Mouse (Mus musculus) MEL (cell line): ENCODE results near the gene Ecm2. TPM values are rescaled to one million over a fixed set of nuclear protein-coding genes. Genes with fewer than 3 reads are reported as not detected.

Source experiments
- DNase-seq: peaks from one replicate; pipeline ENCODE4 v3.0.0; 2011; ENCODE audit warnings: low read depth, low spot score
- H3K27ac ChIP-seq: 2 replicates; pipeline ENCODE4 v1.5.1; 2012; ENCODE audit warnings: low read depth, mild to moderate bottlenecking, control low read depth, low read length, moderate library complexity; ENCODE audit not compliant: control insufficient read depth
- H3K27me3 ChIP-seq, 2 experiments: fragments of 150-350 bp in 1 of 2; sonication (generic) in 1 of 2; 2 replicates each; pipeline ENCODE4 v1.6.1; 2012; ENCODE audit warnings: low read length in 2 of 2, mild to moderate bottlenecking in 2 of 2, improper control_type of control experiment in 1 of 2, moderate library complexity in 1 of 2; ENCODE audit not compliant: insufficient read depth in 2 of 2, control insufficient read depth in 1 of 2
- H3K36me3 ChIP-seq, 2 experiments: 2 replicates each; pipeline ENCODE4 v1.6.1; 2012 to 2014; ENCODE audit warnings: low read length in 2 of 2, improper control_type of control experiment in 1 of 2, inconsistent platforms in 1 of 2, mild to moderate bottlenecking in 1 of 2; ENCODE audit not compliant: insufficient read depth in 2 of 2, control insufficient read depth in 1 of 2
- H3K4me1 ChIP-seq, 2 experiments: fragments of 150-350 bp in 1 of 2; sonication (generic) in 1 of 2; 2 replicates each; pipeline ENCODE4 v1.6.1; 2012; ENCODE audit warnings: low read length in 2 of 2, improper control_type of control experiment in 1 of 2, mild to moderate bottlenecking in 1 of 2; ENCODE audit not compliant: insufficient read depth in 2 of 2, control insufficient read depth in 1 of 2
- H3K4me3 ChIP-seq, 2 experiments: fragments of 150-350 bp in 1 of 2; sonication (generic) in 1 of 2; 2 replicates each; pipeline ENCODE4 v1.5.1; 2012; ENCODE audit warnings: low read depth in 2 of 2, low read length in 2 of 2, mild to moderate bottlenecking in 2 of 2, moderate library complexity in 2 of 2, control low read depth in 1 of 2, improper control_type of control experiment in 1 of 2; ENCODE audit not compliant: control insufficient read depth in 1 of 2, insufficient read depth in 1 of 2
- H3K79me2 ChIP-seq: 2 replicates; pipeline ENCODE4 v1.6.1; 2012; ENCODE audit warnings: mild to moderate bottlenecking, low read length, moderate library complexity; ENCODE audit not compliant: control insufficient read depth, poor library complexity, insufficient read depth
- H3K9ac ChIP-seq: 2 replicates; pipeline ENCODE4 v1.6.1; 2012; ENCODE audit warnings: low read depth, mild to moderate bottlenecking, control low read depth, low read length, moderate library complexity; ENCODE audit not compliant: control insufficient read depth, poor library complexity, severe bottlenecking
- H3K9me3 ChIP-seq: fragments of 150-350 bp; sonication (generic); replicated peaks from 2 replicates; pipeline ENCODE4 v1.6.1; 2012; ENCODE audit warnings: mild to moderate bottlenecking, low read length, improper control_type of control experiment, moderate library complexity; ENCODE audit not compliant: insufficient read depth
- BHLHE40 ChIP-seq: IDR thresholded peaks from 2 replicates; pipeline ENCODE4 v1.6.1; 2012; ENCODE audit warnings: low read depth, mild to moderate bottlenecking, inconsistent platforms, low read length, improper control_type of control experiment, borderline replicate concordance
- CHD1 ChIP-seq: IDR thresholded peaks from 2 replicates; pipeline ENCODE4 v1.6.1; 2012; ENCODE audit warnings: low read depth, mild to moderate bottlenecking, inconsistent platforms, low read length, improper control_type of control experiment
- E2F4 ChIP-seq: IDR thresholded peaks from 2 replicates; pipeline ENCODE4 v1.6.1; 2011; ENCODE audit warnings: low read depth, low read length, improper control_type of control experiment, borderline replicate concordance
- GABPA ChIP-seq: IDR thresholded peaks from 2 replicates; pipeline ENCODE4 v1.6.1; 2012; ENCODE audit warnings: low read depth, mild to moderate bottlenecking, inconsistent platforms, low read length, improper control_type of control experiment, moderate library complexity
- MAZ ChIP-seq: IDR thresholded peaks from 2 replicates; pipeline ENCODE4 v1.6.1; 2012; ENCODE audit warnings: low read depth, mild to moderate bottlenecking, inconsistent platforms, low read length, improper control_type of control experiment
- MEF2A ChIP-seq: IDR thresholded peaks from 2 replicates; pipeline ENCODE4 v1.6.1; 2014; ENCODE audit warnings: low read depth, mild to moderate bottlenecking, inconsistent platforms, low read length, improper control_type of control experiment; ENCODE audit not compliant: poor library complexity, insufficient replicate concordance, severe bottlenecking; ENCODE audit errors: extremely low read depth
- MYB ChIP-seq: IDR thresholded peaks from 2 replicates; pipeline ENCODE4 v1.6.1; 2011; ENCODE audit warnings: mild to moderate bottlenecking, low read depth, low read length, improper control_type of control experiment
- NELFE ChIP-seq: IDR thresholded peaks from 2 replicates; pipeline ENCODE4 v1.6.1; 2011; ENCODE audit warnings: low read depth, low read length, improper control_type of control experiment
- NRF1 ChIP-seq: IDR thresholded peaks from 2 replicates; pipeline ENCODE4 v1.6.1; 2014; ENCODE audit warnings: low read depth, mild to moderate bottlenecking, inconsistent platforms, low read length, improper control_type of control experiment, moderate library complexity; ENCODE audit not compliant: poor library complexity, insufficient read depth, severe bottlenecking
- POLR2A ChIP-seq, 2 experiments: IDR thresholded peaks; 2 replicates each; pipeline ENCODE4 v1.6.1; 2011 to 2012; ENCODE audit warnings: low read length in 2 of 2, mild to moderate bottlenecking in 2 of 2, control low read depth in 1 of 2, improper control_type of control experiment in 1 of 2, low read depth in 1 of 2, moderate library complexity in 1 of 2; ENCODE audit not compliant: control insufficient read depth in 1 of 2, insufficient read depth in 1 of 2, poor library complexity in 1 of 2
- SIN3A ChIP-seq: IDR thresholded peaks from 2 replicates; pipeline ENCODE4 v1.6.1; 2012; ENCODE audit warnings: low read length, improper control_type of control experiment, inconsistent platforms
- TAL1 ChIP-seq: IDR thresholded peaks from 2 replicates; pipeline ENCODE4 v1.6.1; 2012; ENCODE audit warnings: mild to moderate bottlenecking, inconsistent platforms, low read length, moderate library complexity, mixed read lengths
- TBP ChIP-seq: IDR thresholded peaks from 2 replicates; pipeline ENCODE4 v1.8.0; 2011; ENCODE audit warnings: low read depth, low read length, improper control_type of control experiment
- UBTF ChIP-seq: IDR thresholded peaks from 2 replicates; pipeline ENCODE4 v1.6.1; 2012; ENCODE audit warnings: low read depth, mild to moderate bottlenecking, inconsistent platforms, low read length, improper control_type of control experiment, moderate library complexity, borderline replicate concordance; ENCODE audit not compliant: insufficient read depth
- ZMIZ1 ChIP-seq: IDR thresholded peaks from 2 replicates; pipeline ENCODE4 v1.6.1; 2012; ENCODE audit warnings: low read depth, mild to moderate bottlenecking, inconsistent platforms, low read length, improper control_type of control experiment, moderate library complexity
- polyA plus RNA-seq, 2 experiments: library from polyadenylated mRNA; stranded (reverse) in 1 of 2; unstranded in 1 of 2; fragments of >175 nt in 1 of 2; fragments of >200 nt in 1 of 2; gene quantifications; 2 replicates each; pipeline versions ENCODE4 v1.2.1 to v1.2.4; 2012; ENCODE audit warnings: low replicate concordance in 2 of 2, low read depth in 1 of 2; ENCODE audit not compliant: insufficient read length in 2 of 2, insufficient read depth in 1 of 2, missing spikeins in 1 of 2
- total RNA-seq: library from RNA; depleted of rRNA; stranded (reverse); fragments of 300-350 nt; gene quantifications from 2 replicates; pipeline ENCODE4 v1.2.3, GENCODE M21; 2012

Gene Ecm2
- total and polyA plus RNA-seq, 3 experiments: 0.04 to 0.08 TPM; not detected in 1

DNA sequence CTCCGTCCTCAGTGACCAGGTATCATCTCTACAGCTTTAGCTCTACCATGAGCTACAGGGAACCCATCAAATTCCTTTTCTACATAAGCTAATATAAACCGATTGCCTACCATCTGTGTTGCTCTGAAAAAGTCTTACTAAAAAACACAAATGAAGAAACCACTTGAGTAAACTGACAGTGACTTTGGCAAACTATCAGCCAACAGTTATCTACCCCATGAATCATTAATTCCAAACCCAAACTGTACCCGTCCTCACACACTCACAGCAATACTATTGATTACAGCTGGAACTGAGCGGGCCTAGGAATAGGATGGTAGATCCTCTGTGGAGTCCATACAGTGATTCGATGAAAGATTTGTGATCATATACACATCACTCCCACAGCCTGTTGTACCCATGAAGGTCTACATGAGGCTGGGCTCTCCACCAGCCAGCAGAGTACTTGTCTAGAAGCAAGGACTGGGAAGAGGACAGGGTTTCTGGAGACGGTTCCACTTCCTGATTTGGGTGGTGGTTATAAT is 25.7 kb upstream of the Ecm2 start:
- no peaks in the 10 kb centered on the region for H3K9me3 ChIP-seq
- H3K79me2 ChIP-seq: no peaks in the 10 kb centered on the region
- TF ChIP-seq E2F4 (no peak), SIN3A (no peak), NELFE (no peak), ZMIZ1 (no peak), NRF1 (no peak), UBTF (no peak), MYB (no peak), MEF2A (no peak), TBP (no peak)
- TF ChIP-seq, all 39 proteins: peak for 0
- no peak overlapping the region for H3K4me3 ChIP-seq
- H3K9ac ChIP-seq: no peak overlapping the region
- DNase-seq: no peak
- no peaks in the 10 kb centered on the region for H3K27me3 ChIP-seq
- H3K36me3 ChIP-seq: no peaks in the 10 kb centered on the region
- H3K4me1 ChIP-seq: no peaks in the 10 kb centered on the region
- H3K27ac ChIP-seq: no peak overlapping the region

DNA sequence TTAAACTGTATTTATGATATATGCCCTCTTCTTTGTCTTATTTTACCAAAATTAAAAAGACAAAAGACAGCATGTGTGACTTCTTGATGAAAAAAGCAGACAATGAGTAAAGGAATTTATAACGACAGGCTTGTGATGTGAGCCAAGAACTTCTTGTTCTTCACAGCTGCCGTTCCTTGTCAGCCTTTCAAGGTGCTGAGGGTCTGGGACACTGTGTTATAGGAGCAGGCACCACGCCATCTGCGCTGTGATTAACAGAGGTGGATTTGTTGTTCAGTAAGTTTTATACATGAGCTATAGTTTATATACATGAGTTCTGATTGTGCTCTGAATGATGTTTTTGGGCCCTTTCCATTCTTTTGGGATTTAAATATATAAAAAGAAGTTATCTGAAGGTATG is 25.2 kb upstream of the Ecm2 start:
- no peaks in the 10 kb centered on the region for H3K4me1 ChIP-seq
- DNase-seq: no peak
- H3K9ac ChIP-seq: no peak overlapping the region
- H3K27me3 ChIP-seq: no peaks in the 10 kb centered on the region
- H3K36me3 ChIP-seq: no peaks in the 10 kb centered on the region
- no peak for TF ChIP-seq BHLHE40
- TF ChIP-seq POLR2A (IDR thresholded peaks at IDR 0.05; ENCODE audit: control insufficient read depth in 1 of 2, insufficient read depth in 1 of 2, low read depth in 1 of 2, low read length in 2 of 2, poor library complexity in 1 of 2): no peak
- no peak for TF ChIP-seq MAZ
- no peak for TF ChIP-seq MEF2A
- no peak for TF ChIP-seq NRF1
- TF ChIP-seq SIN3A: no peak
- no peak for TF ChIP-seq TAL1
- TF ChIP-seq CHD1: no peak
- TF ChIP-seq GABPA: no peak
- TF ChIP-seq, all 39 proteins: peak for 0
- Histone ChIP-seq H3K4me3 (no peak overlapping the region), H3K79me2 (no peaks in the 10 kb centered on the region), H3K27ac (no peak overlapping the region), H3K9me3 (no peaks in the 10 kb centered on the region)
